Mouse (Mus musculus): ENCODE data around the gene Dvl1. TPM values are rescaled to one million over a fixed set of nuclear protein-coding genes. Genes with fewer than 3 reads are reported as not detected.

Dvl1 gene
- total and polyA plus RNA-seq, 2 experiments from 2014 or later, result 2.8 to 76.4 TPM

DNA sequence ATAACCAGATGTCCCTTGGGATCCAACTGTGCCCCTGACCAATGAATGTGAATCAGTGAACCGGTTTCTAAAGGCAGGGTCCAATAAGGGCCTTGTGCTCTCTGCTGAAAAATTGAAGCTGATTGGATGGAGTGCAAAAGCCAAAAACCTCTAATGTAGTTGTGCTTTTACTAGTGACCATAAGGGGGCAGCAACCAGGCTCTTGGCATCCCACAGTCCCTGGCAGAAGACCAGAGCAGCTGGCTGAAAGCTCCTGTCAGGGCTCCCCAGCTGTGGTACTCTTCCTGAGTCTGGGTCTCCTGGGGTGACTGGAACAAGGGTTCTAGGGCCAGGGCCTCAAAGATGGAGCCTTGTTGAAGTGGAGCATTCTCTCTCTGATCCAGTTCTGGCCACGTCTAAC, 13.4 kb upstream of the Dvl1 start:
- ATAC-seq (ENCODE audit: insufficient read depth, low read depth) (peak; percentile 21; the same call in 1 of the 2 replicates), DNase-seq (ENCODE audit: low spot score) (peak; percentile 85)
- Histone ChIP-seq H3K9me3 (replicated peaks; ENCODE audit: control insufficient read depth, low read length) (no peaks in the 10 kb centered on the region), H3K4me1 (ENCODE audit: control insufficient read depth, insufficient read depth) (peaks cover 14% of the 10 kb centered on the region), H3K9ac (replicated peaks; ENCODE audit: low read depth, low read length) (no peak overlapping the region), H3K27me3 (ENCODE audit: control insufficient read depth, insufficient read depth, low read length) (no peaks in the 10 kb centered on the region), H3K36me3 (replicated peaks; ENCODE audit: control insufficient read depth, insufficient read depth, low read length) (peaks cover 4% of the 10 kb centered on the region; the same call in 1 of the 2 replicates), H3K27ac (ENCODE audit: low read depth) (peak overlapping the region; percentile 72), H3K4me3 (ENCODE audit: low read depth, low read length) (no peak overlapping the region), H3K4me2 (ENCODE audit: low read depth, low read length) (no peak overlapping the region)
- TF ChIP-seq CTCF (IDR thresholded peaks at IDR 0.05; ENCODE audit: low read depth), result peak; percentile 76
- no peak for TF ChIP-seq EP300 (IDR thresholded peaks at IDR 0.05; ENCODE audit: low read depth)
- WGBS, result 11% methylated on average over 2 of the region's 2 CpGs

DNA sequence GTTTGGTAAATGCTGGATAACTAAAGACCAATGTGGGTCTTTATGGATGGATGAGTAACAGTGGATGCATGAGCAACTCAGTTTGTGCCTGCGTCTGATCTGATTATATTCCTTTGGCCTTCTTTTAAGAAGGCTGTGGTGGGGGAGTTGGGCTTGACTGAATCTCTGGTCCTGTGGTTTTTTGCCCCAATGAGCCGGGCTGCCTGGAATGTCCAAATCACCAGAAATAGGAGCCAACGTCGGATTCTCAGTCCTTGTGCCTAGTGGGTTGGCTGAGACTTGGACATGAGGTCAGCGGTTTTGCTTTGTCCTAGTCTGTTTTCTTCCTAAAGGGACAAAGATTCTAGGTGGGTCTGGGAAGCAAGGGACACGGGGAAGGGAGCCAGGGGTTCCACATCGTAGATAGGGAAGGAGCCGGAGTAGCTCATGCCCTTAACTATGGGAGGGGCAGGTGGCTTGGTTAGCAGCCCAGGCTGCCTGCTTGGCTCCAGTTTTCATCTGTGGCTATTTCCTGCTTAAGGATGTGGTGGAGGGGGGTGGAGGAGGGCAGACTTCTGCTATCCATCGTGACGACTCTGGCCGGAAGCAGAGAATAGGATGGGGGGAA, 9.7 kb upstream of the Dvl1 start:
- ATAC-seq (ENCODE audit: insufficient read depth, low read depth), result peak; percentile 12; the same call in 1 of the 2 replicates
- Histone ChIP-seq H3K4me2 (ENCODE audit: low read depth, low read length) (no peak overlapping the region), H3K27ac (ENCODE audit: low read depth) (peak overlapping the region; percentile 84), H3K36me3 (replicated peaks; ENCODE audit: control insufficient read depth, insufficient read depth, low read length) (peaks cover 4% of the 10 kb centered on the region; the same call in 1 of the 2 replicates), H3K27me3 (ENCODE audit: control insufficient read depth, insufficient read depth, low read length) (0 out of 2 replicates have a peak, but pooled peaks cover 6% of the 10 kb centered on the region), H3K4me3 (ENCODE audit: low read depth, low read length) (no peak overlapping the region), H3K4me1 (ENCODE audit: control insufficient read depth, insufficient read depth) (peaks cover 16% of the 10 kb centered on the region), H3K9ac (replicated peaks; ENCODE audit: low read depth, low read length) (no peak overlapping the region), H3K9me3 (replicated peaks; ENCODE audit: control insufficient read depth, low read length) (no peaks in the 10 kb centered on the region)
- WGBS, result 44% methylated on average over 11 of the region's 11 CpGs
- no peak for DNase-seq (ENCODE audit: low spot score)
- TF ChIP-seq CTCF (IDR thresholded peaks at IDR 0.05; ENCODE audit: low read depth) (no peak), EP300 (IDR thresholded peaks at IDR 0.05; ENCODE audit: low read depth) (0 out of 2 replicates have a peak, but pooled peaks have one; percentile 15)

DNA sequence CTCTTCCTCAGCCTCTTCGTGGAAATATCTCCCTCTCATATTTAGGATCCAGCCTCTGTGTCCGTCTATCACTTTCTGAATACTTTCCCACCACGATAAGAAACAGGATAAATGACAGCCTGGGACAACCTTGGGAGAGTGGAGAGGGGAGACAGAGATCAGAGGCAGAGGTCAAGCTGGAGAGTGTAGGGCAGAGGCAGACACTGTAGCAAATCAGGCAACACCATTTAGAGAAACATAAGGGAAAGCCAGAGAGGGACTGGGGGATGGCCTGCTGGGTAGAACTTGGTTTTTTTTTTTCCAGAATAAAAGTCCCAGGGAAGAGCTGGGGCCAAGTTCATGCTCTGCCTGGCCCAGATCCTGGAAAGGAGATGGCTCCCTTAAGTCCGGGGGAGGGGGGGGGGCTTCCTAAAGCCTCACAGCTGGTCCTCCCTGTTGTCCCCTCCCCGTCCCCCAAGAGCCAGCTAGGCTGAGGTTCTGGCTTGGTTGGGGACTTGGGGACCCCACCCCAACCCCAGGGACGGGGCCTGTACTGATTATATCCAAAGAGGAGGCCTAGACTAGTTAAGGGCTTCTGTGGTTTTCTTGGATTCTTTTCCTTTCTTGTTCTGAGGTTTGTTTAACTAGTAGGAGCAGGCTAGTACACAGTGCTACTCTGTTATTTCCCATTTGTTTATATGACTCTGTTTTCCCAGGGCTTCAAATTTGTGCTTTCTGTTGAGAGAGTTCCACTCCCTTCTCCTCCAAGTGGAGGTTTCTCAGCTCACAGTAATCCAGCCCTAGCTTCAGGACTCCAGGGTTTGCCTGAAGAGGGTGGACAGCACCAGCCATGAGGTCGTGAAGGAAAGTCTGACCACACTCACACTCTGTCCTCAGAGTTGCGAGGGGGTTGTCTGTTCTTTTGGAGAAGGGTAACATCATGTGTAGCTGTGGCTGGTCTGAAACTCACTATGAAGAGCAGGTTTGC, 8.7 kb upstream of the Dvl1 start:
- no peaks in the 10 kb centered on the region for H3K36me3 ChIP-seq (replicated peaks; ENCODE audit: control insufficient read depth, insufficient read depth, low read length)
- 36% methylated on average over 8 of the region's 8 CpGs for WGBS
- H3K4me3 ChIP-seq (ENCODE audit: low read depth, low read length), result no peak overlapping the region
- peak; percentile 2; the same call in 1 of the 2 replicates for ATAC-seq (ENCODE audit: insufficient read depth, low read depth)
- H3K9me3 ChIP-seq (replicated peaks; ENCODE audit: control insufficient read depth, low read length), result no peaks in the 10 kb centered on the region
- H3K4me1 ChIP-seq (ENCODE audit: control insufficient read depth, insufficient read depth), result peaks cover 16% of the 10 kb centered on the region; the same call in 1 of the 2 replicates
- H3K27ac ChIP-seq (ENCODE audit: low read depth), result peak overlapping the region; percentile 84
- TF ChIP-seq CTCF (IDR thresholded peaks at IDR 0.05; ENCODE audit: low read depth), result no peak
- no peak for TF ChIP-seq EP300 (IDR thresholded peaks at IDR 0.05; ENCODE audit: low read depth)
- no peak overlapping the region for H3K9ac ChIP-seq (replicated peaks; ENCODE audit: low read depth, low read length)
- no peak overlapping the region for H3K4me2 ChIP-seq (ENCODE audit: low read depth, low read length)
- peak; percentile 43 for DNase-seq (ENCODE audit: low spot score)
- H3K27me3 ChIP-seq (ENCODE audit: control insufficient read depth, insufficient read depth, low read length), result 0 out of 2 replicates have a peak, but pooled peaks cover 6% of the 10 kb centered on the region

DNA sequence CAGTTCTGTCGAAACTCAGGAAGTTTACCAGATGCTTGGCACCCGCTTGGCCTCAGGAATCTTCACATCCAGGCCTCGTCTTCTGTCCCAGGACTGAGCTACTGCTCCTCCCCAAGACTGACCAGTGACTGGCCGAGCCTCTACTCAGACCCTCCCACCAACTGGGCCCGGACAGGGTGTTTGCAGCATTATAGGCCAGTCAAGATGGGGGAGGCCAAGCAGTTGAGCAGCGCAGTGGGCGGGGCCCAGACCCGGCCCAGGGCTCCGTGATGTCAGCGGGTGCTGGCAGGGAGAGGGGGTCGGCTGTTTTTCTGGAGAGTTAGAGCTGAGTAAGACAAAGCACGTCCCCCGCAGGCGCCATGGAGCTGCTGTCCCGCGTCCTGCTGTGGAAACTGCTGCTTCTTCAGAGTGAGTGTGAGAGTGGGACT, 7.7 kb upstream of the Dvl1 start, which contains the start of gene Mxra8:
Mxra8 (plus strand) TSS at position 198 of the 428 bp plus-strand sequence.
- peak; percentile 90 for DNase-seq (ENCODE audit: low spot score)
- Histone ChIP-seq H3K4me1 (ENCODE audit: control insufficient read depth, insufficient read depth) (peaks cover 16% of the 10 kb centered on the region; the same call in 1 of the 2 replicates), H3K4me2 (ENCODE audit: low read depth, low read length) (peak within 1 kb of the TSS; percentile 66), H3K36me3 (replicated peaks; ENCODE audit: control insufficient read depth, insufficient read depth, low read length) (no peaks in the 10 kb centered on the region), H3K4me3 (ENCODE audit: low read depth, low read length) (peak within 1 kb of the TSS; percentile 46), H3K9ac (replicated peaks; ENCODE audit: low read depth, low read length) (peak within 1 kb of the TSS; percentile 41), H3K9me3 (replicated peaks; ENCODE audit: control insufficient read depth, low read length) (no peaks in the 10 kb centered on the region), H3K27me3 (ENCODE audit: control insufficient read depth, insufficient read depth, low read length) (0 out of 2 replicates have a peak, but pooled peaks cover 6% of the 10 kb centered on the region), H3K27ac (ENCODE audit: low read depth) (peak within 1 kb of the TSS; percentile 84)
- WGBS, result 8% methylated on average over 16 of the region's 16 CpGs
- peak; percentile 82 for ATAC-seq (ENCODE audit: insufficient read depth, low read depth)
- TF ChIP-seq CTCF (IDR thresholded peaks at IDR 0.05; ENCODE audit: low read depth) (no peak), EP300 (IDR thresholded peaks at IDR 0.05; ENCODE audit: low read depth) (no peak)
